Mouse (Mus musculus): ENCODE measurements around the gene Hist1h4m. TPM values are rescaled to one million over a fixed set of nuclear protein-coding genes. Genes with fewer than 3 reads are reported as not detected.

Gene Hist1h4m
- total RNA-seq, 2 experiments from 2014 or later = 252 to 307 TPM

Small RNAs within 50 kb of the gene (microRNA-seq; reads per million reads assigned to microRNA genes)
- gene Gm19658 = 0 reads per million in 2 experiments
- gene Gm44346 = 0 reads per million in 2 experiments
- 0 reads per million in 2 experiments for gene Gm44466

Other genes starting within 250 kb of the Hist1h4m start
- gene Olfr1364, start 230.0 kb upstream of the Hist1h4m start, total RNA-seq (2021) = not detected
- not detected for gene Olfr1362, start 197.7 kb upstream of the Hist1h4m start, total RNA-seq (2021)
- not detected for gene Olfr11, start 169.2 kb upstream of the Hist1h4m start, total RNA-seq (2021)
- not detected for gene Olfr1361, start 148.4 kb upstream of the Hist1h4m start, total RNA-seq (2021)
- gene Olfr1360, start 134.3 kb upstream of the Hist1h4m start, total RNA-seq (2021) = not detected
- gene Olfr1359, start 113.6 kb upstream of the Hist1h4m start, total RNA-seq (2021) = not detected
- 10 to 100 TPM; 20.0 to 20.4 TPM for gene Hist1h2bl, start 95.6 kb upstream of the Hist1h4m start, total RNA-seq (2021)
- 10 to 100 TPM; 20.3 to 34.8 TPM for gene Hist1h2ai, start 95.3 kb upstream of the Hist1h4m start, total RNA-seq (2021)
- 10 to 100 TPM; 57.9 to 62.6 TPM for gene Hist1h3h, start 94.1 kb upstream of the Hist1h4m start, total RNA-seq (2021)
- gene Hist1h2bm, start 89.7 kb upstream of the Hist1h4m start, total RNA-seq (2021) = 1 to 10 TPM; 2.7 to 2.9 TPM
- gene Hist1h4j, start 76.7 kb upstream of the Hist1h4m start, total RNA-seq (2021) = 10 to 100 TPM; 21.0 to 22.9 TPM
- gene Hist1h4k, start 61.2 kb upstream of the Hist1h4m start, total RNA-seq (2021) = 100 to 1,000 TPM; 420 to 436 TPM
- gene Hist1h2ak, start 57.9 kb upstream of the Hist1h4m start, total RNA-seq (2021) = 10 to 100 TPM; 10.2 to 19.7 TPM
- 1 to 10 TPM; 6.3 to 9.2 TPM for gene Hist1h2bn, start 57.6 kb upstream of the Hist1h4m start, total RNA-seq (2021)
- 1 to 10 TPM; 8.4 to 9.0 TPM for gene Hist1h1b, start 31.1 kb upstream of the Hist1h4m start, total RNA-seq (2021)
- gene Hist1h3i, start 28.4 kb upstream of the Hist1h4m start, total RNA-seq (2021) = 10 to 100 TPM; 65.2 to 77.9 TPM
- gene Hist1h2an, start 24.5 kb upstream of the Hist1h4m start, total RNA-seq (2021) = 1 to 10 TPM; 1.1 to 2.8 TPM
- gene Hist1h2bp, start 24.3 kb upstream of the Hist1h4m start, total RNA-seq (2021) = 1 to 10 TPM; 4.1 to 7.0 TPM
- gene Hist1h2bq, start 1.5 kb upstream of the Hist1h4m start, total RNA-seq (2021) = 10 to 100 TPM; 23.2 to 34.4 TPM
- gene Hist1h2ao, start 1.3 kb upstream of the Hist1h4m start, total RNA-seq (2021) = 1 to 10 TPM in 1 of 2 experiments, not detected in 1; 6.2 TPM
- gene Hist1h4n, start 20.4 kb downstream of the Hist1h4m start, total RNA-seq (2021) = 10 to 100 TPM; 48.9 to 61.1 TPM
- 10 to 100 TPM; 27.2 to 27.7 TPM for gene Hist1h2ap, start 21.8 kb downstream of the Hist1h4m start, total RNA-seq (2021)
- gene Hist1h2br, start 22.0 kb downstream of the Hist1h4m start, total RNA-seq (2021) = 10 to 100 TPM; 22.9 to 33.6 TPM
- gene Zfp184, start 133.3 kb downstream of the Hist1h4m start, total RNA-seq (2021) = 1 to 10 TPM; 3.0 to 3.8 TPM
- not detected for gene Pom121l2, start 169.4 kb downstream of the Hist1h4m start, total RNA-seq (2021)
- gene Prss16, start 198.0 kb downstream of the Hist1h4m start, total RNA-seq (2021) = 1 to 10 TPM in 1 of 2 experiments, under 1 TPM in 1; 0.35 to 1.2 TPM
- 10 to 100 TPM; 24.4 to 38.7 TPM for gene Hist1h2ah, start 223.8 kb downstream of the Hist1h4m start, total RNA-seq (2021)
- 10 to 100 TPM; 14.5 to 16.1 TPM for gene Hist1h2bk, start 224.1 kb downstream of the Hist1h4m start, total RNA-seq (2021)
- 10 to 100 TPM; 71.8 to 81.6 TPM for gene Hist1h4i, start 229.6 kb downstream of the Hist1h4m start, total RNA-seq (2021)
- gene Hist1h2ag, start 231.2 kb downstream of the Hist1h4m start, total RNA-seq (2021) = 10 to 100 TPM in 1 of 2 experiments, 1 to 10 TPM in 1; 7.5 to 13.7 TPM
- 10 to 100 TPM in 1 of 2 experiments, 1 to 10 TPM in 1; 9.3 to 11.7 TPM for gene Hist1h2bj, start 231.5 kb downstream of the Hist1h4m start, total RNA-seq (2021)